Mouse (Mus musculus): ENCODE measurements around the gene Palm2. TPM values are rescaled to one million over a fixed set of nuclear protein-coding genes. Genes with fewer than 3 reads are reported as not detected.

Gene Palm2
- polyA plus RNA-seq, 1 experiment from 2014 or later = 0.58 TPM

- Histone ChIP-seq H3K27me3 (ENCODE audit: control insufficient read depth, insufficient read depth, low read length) (no peaks in the 10 kb centered on the region), H3K9me3 (ENCODE audit: control insufficient read depth, low read length) (no peaks in the 10 kb centered on the region), H3K4me3 (ENCODE audit: low read length) (no peak overlapping the region), H3K27ac (ENCODE audit: low read depth, low read length) (no peak overlapping the region), H3K4me1 (ENCODE audit: control insufficient read depth, insufficient read depth, low read length) (no peaks in the 10 kb centered on the region), H3K9ac (ENCODE audit: low read depth, low read length) (no peak overlapping the region), H3K4me2 (replicated peaks; ENCODE audit: low read depth, low read length) (no peak overlapping the region), H3K36me3 (ENCODE audit: control insufficient read depth, insufficient read depth, low read length) (no peaks in the 10 kb centered on the region)
- no peak for ATAC-seq (ENCODE audit: low FRiP score, low TSS enrichment)
- WGBS = 86% methylated on average over 5 of the region's 5 CpGs
Observed at GRCm38 (mm10) chr4:57701576-57701975, 267.5 kb downstream of the Palm2 start.

GRCm38 (mm10) chr4:57703574-57704470, 269.8 kb downstream of the Palm2 start:
- no peaks in the 10 kb centered on the region for H3K27me3 ChIP-seq (ENCODE audit: control insufficient read depth, insufficient read depth, low read length)
- H3K4me1 ChIP-seq (ENCODE audit: control insufficient read depth, insufficient read depth, low read length) = no peaks in the 10 kb centered on the region
- no peak overlapping the region for H3K9ac ChIP-seq (ENCODE audit: low read depth, low read length)
- peak; percentile 60; the same call in 1 of the 2 replicates for ATAC-seq (ENCODE audit: low FRiP score, low TSS enrichment)
- H3K27ac ChIP-seq (ENCODE audit: low read depth, low read length) = peak overlapping the region; percentile 71; the same call in 1 of the 2 replicates
- H3K4me3 ChIP-seq (ENCODE audit: low read length) = no peak overlapping the region
- H3K4me2 ChIP-seq (replicated peaks; ENCODE audit: low read depth, low read length) = no peak overlapping the region
- no peaks in the 10 kb centered on the region for H3K9me3 ChIP-seq (ENCODE audit: control insufficient read depth, low read length)
- 58% methylated on average over 11 of the region's 11 CpGs for WGBS
- no peaks in the 10 kb centered on the region for H3K36me3 ChIP-seq (ENCODE audit: control insufficient read depth, insufficient read depth, low read length)

- Histone ChIP-seq H3K9ac (ENCODE audit: low read depth, low read length) (no peak overlapping the region), H3K4me3 (ENCODE audit: low read length) (no peak overlapping the region), H3K36me3 (ENCODE audit: control insufficient read depth, insufficient read depth, low read length) (no peaks in the 10 kb centered on the region), H3K27me3 (ENCODE audit: control insufficient read depth, insufficient read depth, low read length) (no peaks in the 10 kb centered on the region), H3K4me2 (replicated peaks; ENCODE audit: low read depth, low read length) (no peak overlapping the region), H3K9me3 (ENCODE audit: control insufficient read depth, low read length) (no peaks in the 10 kb centered on the region), H3K4me1 (ENCODE audit: control insufficient read depth, insufficient read depth, low read length) (no peaks in the 10 kb centered on the region), H3K27ac (ENCODE audit: low read depth, low read length) (peak overlapping the region; percentile 71; the same call in 1 of the 2 replicates)
- ATAC-seq (ENCODE audit: low FRiP score, low TSS enrichment) = no peak
- 92% methylated on average over 7 of the region's 7 CpGs for WGBS
Observed at GRCm38 (mm10) chr4:57704575-57704974, 270.5 kb downstream of the Palm2 start.

GRCm38 (mm10) chr4:57715849-57716248, 281.8 kb downstream of the Palm2 start:
- Histone ChIP-seq H3K4me2 (replicated peaks; ENCODE audit: low read depth, low read length) (no peak overlapping the region), H3K36me3 (ENCODE audit: control insufficient read depth, insufficient read depth, low read length) (no peaks in the 10 kb centered on the region), H3K4me1 (ENCODE audit: control insufficient read depth, insufficient read depth, low read length) (no peaks in the 10 kb centered on the region), H3K27ac (ENCODE audit: low read depth, low read length) (no peak overlapping the region), H3K4me3 (ENCODE audit: low read length) (no peak overlapping the region), H3K9ac (ENCODE audit: low read depth, low read length) (no peak overlapping the region), H3K27me3 (ENCODE audit: control insufficient read depth, insufficient read depth, low read length) (no peaks in the 10 kb centered on the region), H3K9me3 (ENCODE audit: control insufficient read depth, low read length) (no peaks in the 10 kb centered on the region)
- no peak for ATAC-seq (ENCODE audit: low FRiP score, low TSS enrichment)

GRCm38 (mm10) chr4:57716735-57717134, 282.7 kb downstream of the Palm2 start:
- no peaks in the 10 kb centered on the region for H3K27me3 ChIP-seq (ENCODE audit: control insufficient read depth, insufficient read depth, low read length)
- WGBS = 45% methylated on average over 4 of the region's 4 CpGs
- no peak for ATAC-seq (ENCODE audit: low FRiP score, low TSS enrichment)
- H3K4me2 ChIP-seq (replicated peaks; ENCODE audit: low read depth, low read length) = no peak overlapping the region
- H3K27ac ChIP-seq (ENCODE audit: low read depth, low read length) = no peak overlapping the region
- H3K9me3 ChIP-seq (ENCODE audit: control insufficient read depth, low read length) = no peaks in the 10 kb centered on the region
- H3K4me3 ChIP-seq (ENCODE audit: low read length) = no peak overlapping the region
- H3K4me1 ChIP-seq (ENCODE audit: control insufficient read depth, insufficient read depth, low read length) = no peaks in the 10 kb centered on the region
- no peak overlapping the region for H3K9ac ChIP-seq (ENCODE audit: low read depth, low read length)
- H3K36me3 ChIP-seq (ENCODE audit: control insufficient read depth, insufficient read depth, low read length) = no peaks in the 10 kb centered on the region

- H3K4me2 ChIP-seq (replicated peaks; ENCODE audit: low read depth, low read length) = no peak within 1 kb of the TSS
- whole genome bisulfite sequencing = 81% methylated on average over 9 of the region's 9 CpGs
- no peak for ATAC-seq (ENCODE audit: low FRiP score, low TSS enrichment)
- no peaks in the 10 kb centered on the region for H3K9me3 ChIP-seq (ENCODE audit: control insufficient read depth, low read length)
- no peaks in the 10 kb centered on the region for H3K4me1 ChIP-seq (ENCODE audit: control insufficient read depth, insufficient read depth, low read length)
- H3K9ac ChIP-seq (ENCODE audit: low read depth, low read length) = no peak within 1 kb of the TSS
- H3K36me3 ChIP-seq (ENCODE audit: control insufficient read depth, insufficient read depth, low read length) = no peaks in the 10 kb centered on the region
- H3K27me3 ChIP-seq (ENCODE audit: control insufficient read depth, insufficient read depth, low read length) = no peaks in the 10 kb centered on the region
- no peak within 1 kb of the TSS for H3K4me3 ChIP-seq (ENCODE audit: low read length)
- no peak within 1 kb of the TSS for H3K27ac ChIP-seq (ENCODE audit: low read depth, low read length)
Observed at GRCm38 (mm10) chr4:57717354-57717753, 283.3 kb downstream of the Palm2 start, which contains the start of gene Akap2. Gene Akap2 (plus strand): TSS chr4:57717657.

GRCm38 (mm10) chr4:57719370-57719769, 285.3 kb downstream of the Palm2 start:
- Histone ChIP-seq H3K4me2 (replicated peaks; ENCODE audit: low read depth, low read length) (no peak overlapping the region), H3K9me3 (ENCODE audit: control insufficient read depth, low read length) (no peaks in the 10 kb centered on the region), H3K27me3 (ENCODE audit: control insufficient read depth, insufficient read depth, low read length) (no peaks in the 10 kb centered on the region), H3K9ac (ENCODE audit: low read depth, low read length) (no peak overlapping the region), H3K27ac (ENCODE audit: low read depth, low read length) (no peak overlapping the region), H3K4me1 (ENCODE audit: control insufficient read depth, insufficient read depth, low read length) (no peaks in the 10 kb centered on the region), H3K4me3 (ENCODE audit: low read length) (no peak overlapping the region), H3K36me3 (ENCODE audit: control insufficient read depth, insufficient read depth, low read length) (no peaks in the 10 kb centered on the region)
- no peak for ATAC-seq (ENCODE audit: low FRiP score, low TSS enrichment)
- 91% methylated on average over 1 of the region's 1 CpGs for WGBS

GRCm38 (mm10) chr4:57720869-57721361, 286.9 kb downstream of the Palm2 start:
- Histone ChIP-seq H3K4me2 (replicated peaks; ENCODE audit: low read depth, low read length) (no peak overlapping the region), H3K36me3 (ENCODE audit: control insufficient read depth, insufficient read depth, low read length) (no peaks in the 10 kb centered on the region), H3K27ac (ENCODE audit: low read depth, low read length) (no peak overlapping the region), H3K9me3 (ENCODE audit: control insufficient read depth, low read length) (no peaks in the 10 kb centered on the region), H3K4me1 (ENCODE audit: control insufficient read depth, insufficient read depth, low read length) (no peaks in the 10 kb centered on the region), H3K9ac (ENCODE audit: low read depth, low read length) (no peak overlapping the region), H3K27me3 (ENCODE audit: control insufficient read depth, insufficient read depth, low read length) (no peaks in the 10 kb centered on the region), H3K4me3 (ENCODE audit: low read length) (no peak overlapping the region)
- ATAC-seq (ENCODE audit: low FRiP score, low TSS enrichment) = no peak
- 49% methylated on average over 7 of the region's 7 CpGs for WGBS

- H3K4me1 ChIP-seq (ENCODE audit: control insufficient read depth, insufficient read depth, low read length) = no peaks in the 10 kb centered on the region
- H3K4me3 ChIP-seq (ENCODE audit: low read length) = no peak overlapping the region
- no peak overlapping the region for H3K9ac ChIP-seq (ENCODE audit: low read depth, low read length)
- no peaks in the 10 kb centered on the region for H3K36me3 ChIP-seq (ENCODE audit: control insufficient read depth, insufficient read depth, low read length)
- no peak overlapping the region for H3K27ac ChIP-seq (ENCODE audit: low read depth, low read length)
- no peak overlapping the region for H3K4me2 ChIP-seq (replicated peaks; ENCODE audit: low read depth, low read length)
- WGBS = 88% methylated on average over 4 of the region's 4 CpGs
- H3K9me3 ChIP-seq (ENCODE audit: control insufficient read depth, low read length) = no peaks in the 10 kb centered on the region
- H3K27me3 ChIP-seq (ENCODE audit: control insufficient read depth, insufficient read depth, low read length) = no peaks in the 10 kb centered on the region
- no peak for ATAC-seq (ENCODE audit: low FRiP score, low TSS enrichment)
Observed at GRCm38 (mm10) chr4:57722296-57722695, 288.2 kb downstream of the Palm2 start.

All from kidney, embryonic 14.5 days (tissue).